Mouse (Mus musculus) ovary, postnatal 36 days (tissue): ENCODE results near the gene Ier5.

Source experiments
- DNase-seq: peaks from one replicate; pipeline ENCODE4 v3.0.0; 2022; ENCODE audit warnings: low spot score, mixed read lengths

Ier5 gene

GRCm38 (mm10) chr1:155098486-155099279, 753 bp downstream of the Ier5 start:
- peak; percentile 65 for DNase-seq

DNA sequence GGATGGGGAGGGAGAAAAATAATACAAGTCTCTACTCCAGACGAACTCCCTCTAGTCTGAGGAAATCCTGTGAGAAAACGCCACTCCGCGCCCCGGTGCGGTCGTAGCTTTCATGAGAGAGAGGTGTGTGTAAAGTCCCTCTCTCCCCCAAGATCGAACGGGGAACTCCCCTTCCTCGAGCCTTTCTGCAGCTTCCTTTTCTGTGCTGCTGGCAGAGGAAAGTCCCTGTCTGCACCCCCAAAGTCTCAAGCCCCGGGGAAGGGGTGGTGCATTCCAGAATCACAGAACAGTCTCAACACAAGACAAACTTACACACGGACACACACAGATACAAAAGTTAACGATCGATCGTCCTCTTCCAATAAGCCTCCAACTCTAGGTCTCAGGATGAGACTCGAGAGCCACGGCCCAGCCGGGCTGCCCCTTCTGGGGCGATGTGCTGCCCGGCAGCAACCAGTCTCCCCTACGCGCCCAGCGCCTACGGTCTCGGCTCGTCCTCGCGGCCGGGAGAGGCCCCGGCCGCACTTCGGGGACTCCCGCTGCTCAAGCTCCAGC, 1.4 kb downstream of the Ier5 start:
- no peak for DNase-seq

DNA sequence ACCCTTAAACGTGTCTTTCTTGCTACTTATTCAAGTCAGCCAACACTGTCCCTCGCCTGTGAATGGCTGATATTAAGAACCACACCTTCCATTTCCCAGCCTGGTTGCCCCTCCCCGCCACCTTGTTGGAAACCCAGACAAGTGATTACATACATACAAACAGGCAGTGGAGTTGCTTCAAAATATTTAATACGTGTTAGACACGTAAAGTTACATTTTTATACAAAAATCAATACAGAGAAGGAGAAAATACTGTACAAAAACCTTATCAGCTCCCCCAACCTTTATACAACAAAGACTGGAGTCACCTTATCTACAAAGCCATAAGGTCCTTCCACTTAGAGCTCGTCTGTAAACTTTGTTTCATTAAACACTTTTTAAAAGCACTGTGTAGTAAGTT, 2.1 kb downstream of the Ier5 start:
- DNase-seq: no peak

DNA sequence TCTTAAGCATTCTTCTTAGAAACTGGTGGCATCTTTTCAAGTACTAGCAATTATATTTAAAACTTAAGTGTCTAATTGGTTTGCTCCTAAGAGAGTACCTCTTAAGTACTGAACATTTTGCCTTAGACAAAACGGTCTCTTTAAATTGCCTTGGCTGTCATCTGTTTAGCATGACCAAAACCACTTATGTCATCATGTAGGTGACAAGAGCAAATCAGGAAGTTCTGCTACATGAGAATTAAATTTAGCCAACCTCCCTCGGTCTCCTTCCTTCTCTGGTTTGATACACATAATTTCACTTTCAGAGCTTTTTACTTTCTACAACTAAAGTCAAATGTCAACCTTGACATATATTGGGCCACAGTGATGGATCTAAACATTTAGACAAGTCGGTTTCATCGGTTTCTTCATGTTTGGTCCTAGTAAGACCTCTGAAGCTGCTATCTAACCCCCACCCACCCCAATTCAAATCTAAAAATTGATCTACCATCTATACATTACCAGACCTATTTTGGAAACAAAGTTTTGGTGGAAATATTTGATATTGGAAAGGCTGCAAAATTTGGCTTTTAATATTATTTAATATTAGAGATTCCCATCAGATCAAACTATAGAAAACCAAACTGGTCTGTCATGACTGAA, 2.7 kb downstream of the Ier5 start:
- DNase-seq: no peak

DNA sequence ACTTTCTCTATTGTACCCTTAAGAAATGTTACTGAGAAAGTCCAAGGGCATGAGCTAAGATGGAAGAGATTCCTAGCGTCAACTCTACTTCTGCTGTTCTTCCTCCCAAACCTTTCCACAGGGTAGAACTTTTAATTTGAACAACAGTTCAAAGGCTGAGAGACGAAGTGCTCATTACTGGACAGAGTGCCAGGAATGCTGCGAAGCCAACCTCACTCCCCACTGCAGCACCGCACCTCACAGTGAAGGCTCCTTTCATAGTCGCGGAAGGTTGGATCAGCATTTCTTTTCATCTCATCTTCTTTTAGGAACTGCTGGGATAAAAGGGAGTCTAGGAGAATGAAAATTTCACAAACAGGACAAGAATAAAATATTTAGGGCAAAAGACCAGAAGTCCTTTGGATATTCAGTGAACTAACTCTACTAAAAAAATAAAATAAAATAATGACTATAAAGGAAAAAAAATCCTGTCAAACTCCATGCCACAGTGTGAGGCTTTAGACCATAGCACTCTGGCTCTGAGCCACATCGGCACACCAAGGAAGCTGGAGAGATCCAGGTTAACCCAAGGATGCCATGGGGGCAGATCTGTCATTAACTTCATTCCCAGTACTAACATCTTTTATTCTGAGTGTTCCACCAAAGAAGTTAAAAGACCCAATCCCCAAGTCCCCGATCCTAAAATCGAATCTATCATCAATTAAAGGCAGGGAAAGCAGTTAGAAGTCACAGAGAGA, 5.3 kb downstream of the Ier5 start:
- DNase-seq: no peak

GRCm38 (mm10) chr1:155093145-155093791, 6.2 kb downstream of the Ier5 start:
- DNase-seq: no peak

GRCm38 (mm10) chr1:155091842-155092800, 7.3 kb downstream of the Ier5 start:
- peak; percentile 58 for DNase-seq

DNA sequence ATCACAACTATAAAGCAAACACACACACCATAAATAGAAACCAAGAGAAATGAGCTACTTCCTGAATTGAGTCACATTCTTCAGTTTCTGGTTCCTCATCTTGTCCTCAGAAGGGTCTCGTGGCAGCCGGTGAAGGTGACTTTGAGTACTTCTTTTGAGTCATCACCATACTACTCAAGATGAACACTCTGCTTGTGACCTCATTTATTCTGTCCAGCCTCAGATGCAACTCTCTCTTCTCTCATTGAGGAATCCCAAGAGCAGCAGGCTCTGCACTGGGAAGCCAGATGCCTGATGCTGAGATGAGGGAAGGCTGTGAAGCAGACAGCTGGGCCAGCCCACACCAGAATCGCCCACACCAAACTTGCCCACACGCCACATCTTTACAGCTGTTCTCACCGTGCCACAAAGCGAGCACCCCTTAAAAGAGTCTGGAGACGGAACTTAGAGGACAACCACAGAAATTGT, 8.0 kb downstream of the Ier5 start:
- DNase-seq: no peak

DNA sequence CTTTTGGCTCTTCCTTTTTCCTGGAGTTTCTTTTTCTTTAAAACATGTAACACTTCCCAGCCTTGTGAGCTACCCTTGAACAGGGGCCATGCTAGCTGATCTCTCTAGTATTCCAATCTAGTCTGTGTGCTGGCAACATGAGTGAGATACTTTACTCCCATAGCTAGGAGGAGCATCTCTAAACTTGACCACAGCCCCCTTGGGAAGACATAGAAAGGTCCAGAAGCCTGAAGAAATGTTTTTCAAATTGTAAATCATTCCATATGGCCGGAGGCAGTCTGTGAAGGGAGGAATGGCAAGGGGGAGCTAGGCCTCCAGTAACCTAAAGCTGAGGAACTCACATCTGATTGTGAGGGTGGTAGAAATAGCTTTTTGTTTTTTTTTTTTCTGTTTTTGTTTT, 8.7 kb downstream of the Ier5 start:
- no peak for DNase-seq

DNA sequence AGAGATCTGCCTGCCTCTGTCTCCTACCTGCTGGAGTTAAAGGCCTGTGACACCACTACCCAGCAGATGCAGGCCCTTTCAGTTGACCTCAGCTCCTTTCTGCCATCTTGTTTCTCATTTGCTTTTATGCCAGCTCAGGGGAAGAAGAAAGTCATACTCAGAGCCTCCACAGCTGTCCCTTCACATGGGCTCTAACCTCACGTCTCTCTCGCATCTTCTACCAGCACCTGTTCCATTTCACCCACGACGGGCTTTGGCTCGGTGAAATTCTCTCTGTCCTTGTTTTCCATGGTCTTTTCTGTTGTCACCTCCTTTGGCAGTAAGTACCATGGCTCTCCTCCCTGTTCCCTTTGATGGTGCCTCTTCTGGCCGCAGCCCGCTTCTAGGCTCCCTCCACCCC, 9.1 kb downstream of the Ier5 start:
- no peak for DNase-seq

GRCm38 (mm10) chr1:155088847-155089603, 10.4 kb downstream of the Ier5 start:
- no peak for DNase-seq

GRCm38 (mm10) chr1:155088046-155088445, 11.4 kb downstream of the Ier5 start:
- no peak for DNase-seq

- DNase-seq: no peak
Observed at GRCm38 (mm10) chr1:155086893-155087292, 12.5 kb downstream of the Ier5 start.

DNA sequence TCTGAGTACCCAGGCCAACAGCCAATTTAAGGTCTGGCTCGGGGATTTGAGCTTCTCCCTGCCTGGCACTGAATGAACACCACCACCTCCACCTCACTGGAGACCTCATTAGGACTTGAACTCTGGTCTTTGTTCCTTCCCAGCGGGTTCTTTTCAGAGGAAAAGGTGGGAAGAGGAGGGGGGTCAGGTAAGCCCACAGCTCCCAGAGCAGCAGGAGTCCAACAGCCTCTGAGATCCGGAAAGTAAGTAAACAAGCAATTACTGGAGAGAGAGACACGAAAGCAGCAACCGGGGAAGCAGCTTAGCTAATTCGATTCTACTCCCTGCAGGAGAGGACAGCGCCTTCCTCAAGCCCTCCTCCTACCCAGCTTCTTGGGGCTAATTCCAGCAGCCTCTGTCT, 13.0 kb downstream of the Ier5 start:
- no peak for DNase-seq

DNA sequence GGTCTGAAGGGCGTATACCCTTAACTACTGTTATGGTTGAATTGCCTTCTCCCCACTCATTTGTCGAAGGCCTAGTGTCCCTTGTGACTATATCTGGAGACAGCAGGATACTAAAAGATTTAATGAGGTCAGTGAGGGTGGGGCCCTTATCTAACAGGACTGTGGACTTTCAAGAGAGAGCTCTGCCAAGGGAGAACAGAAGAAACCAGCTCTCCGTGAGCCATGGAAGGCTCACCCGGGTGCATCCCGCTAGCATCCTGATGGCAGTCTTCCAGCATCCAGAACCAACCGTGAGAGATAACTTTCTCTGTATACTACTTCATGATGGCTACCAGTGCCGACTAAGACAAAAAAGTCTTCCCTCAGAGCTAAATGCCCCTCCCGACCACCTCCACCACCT, 14.6 kb downstream of the Ier5 start:
- no peak for DNase-seq

DNA sequence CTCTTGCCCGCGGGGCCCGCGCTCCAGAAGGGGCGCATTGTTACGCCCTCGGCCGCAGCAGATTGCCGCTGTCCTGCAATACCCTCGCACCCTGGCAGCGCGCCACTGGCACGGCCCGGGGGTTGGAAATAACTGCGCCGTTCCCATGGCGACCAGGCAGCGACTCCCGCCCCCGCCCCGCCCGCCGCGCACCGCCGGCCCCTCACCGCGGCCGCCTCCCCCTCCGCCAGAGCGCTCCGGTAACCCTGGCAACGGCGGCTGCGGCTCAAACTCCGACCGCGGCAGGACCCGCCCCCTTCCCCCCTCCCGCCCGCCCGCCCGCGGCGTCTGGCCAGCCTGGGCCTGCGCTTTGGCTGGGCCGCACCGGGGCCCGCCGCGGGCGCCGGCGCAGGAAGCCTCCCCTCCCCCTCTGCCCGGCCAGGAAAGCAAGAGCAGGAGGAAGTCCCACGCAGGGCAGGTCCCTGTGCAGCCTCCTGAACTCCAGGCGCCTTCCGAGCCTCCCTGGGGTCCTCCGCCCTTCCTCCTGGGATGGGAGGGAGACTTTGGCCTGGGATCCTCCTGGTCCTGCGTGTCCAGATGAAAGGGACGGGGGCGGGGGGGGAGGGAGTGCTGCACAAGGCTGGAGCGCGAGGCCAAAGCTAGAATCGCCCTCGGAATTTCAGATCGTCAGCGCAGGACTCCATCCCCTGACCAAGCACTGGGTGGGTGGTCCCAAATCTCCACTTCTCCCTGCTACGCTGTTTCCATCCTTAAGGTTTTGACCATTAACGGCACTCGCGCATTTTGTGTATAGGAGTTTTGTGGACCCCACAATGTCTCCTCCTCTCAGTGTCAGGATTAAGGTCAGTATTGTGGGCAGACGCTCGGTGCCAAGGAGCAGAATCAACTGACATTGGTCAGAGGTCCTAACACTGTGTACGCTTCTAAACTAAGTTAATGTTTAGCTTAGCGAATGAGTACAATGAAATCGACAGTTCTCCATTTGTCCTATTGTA, 15.9 kb downstream of the Ier5 start:
- peak; percentile 96 for DNase-seq

DNA sequence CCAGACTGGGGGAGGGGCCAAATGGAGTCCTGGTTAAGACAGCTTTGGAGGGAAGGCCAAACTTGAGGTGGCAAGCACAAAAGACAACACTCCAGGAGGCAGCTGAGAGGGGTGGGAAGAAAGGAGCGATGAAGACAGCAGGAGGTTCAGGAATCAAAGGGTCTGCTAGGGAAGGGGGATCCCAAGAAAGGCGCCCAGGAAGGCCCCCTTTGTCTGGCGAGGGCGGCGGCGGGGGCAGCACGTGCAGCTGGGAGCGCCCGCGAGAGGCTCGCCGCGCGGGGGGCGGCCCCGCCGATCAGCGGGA, 16.5 kb downstream of the Ier5 start:
- no peak for DNase-seq

- no peak for DNase-seq
Observed at GRCm38 (mm10) chr1:155082158-155082964, 17.1 kb downstream of the Ier5 start.
